Mouse (Mus musculus) forebrain, embryonic 14.5 days (tissue): ENCODE data around the gene Serpinf2. TPM values are rescaled to one million over a fixed set of nuclear protein-coding genes. Genes with fewer than 3 reads are reported as not detected.
"Not testable (repeated sequence)": the region's sequence is repeated elsewhere in the genome, so short reads cannot be mapped to it uniquely, and the experiment has no call there.

Experiments
- ATAC-seq: fragments of 200-750 bp; cut with Nextera tagmentation; 2 replicates; pipeline ENCODE4 v1.8.0; 2017; ENCODE audit warnings: mild to moderate bottlenecking, moderate library complexity
- DNase-seq: peaks from one replicate; pipeline ENCODE4 v3.0.0-alpha.2; 2015; ENCODE audit warnings: low spot score
- H3K27ac ChIP-seq: fragments of 300-500 bp; sonication (generic); 2 replicates; pipeline ENCODE4 v1.5.1; 2014; ENCODE audit warnings: low read depth, mild to moderate bottlenecking, control low read depth, low read length, moderate library complexity
- H3K27me3 ChIP-seq: fragments of 300-500 bp; sonication (generic); replicated peaks from 2 replicates; pipeline ENCODE4 v1.6.1; 2014; ENCODE audit warnings: low read length, control low read depth, mixed read lengths; ENCODE audit not compliant: control insufficient read depth, insufficient read depth
- H3K36me3 ChIP-seq: fragments of 300-500 bp; sonication (generic); 2 replicates; pipeline ENCODE4 v1.6.1; 2014; ENCODE audit warnings: low read length, control low read depth; ENCODE audit not compliant: control insufficient read depth, insufficient read depth
- H3K4me1 ChIP-seq: fragments of 300-500 bp; sonication (generic); 2 replicates; pipeline ENCODE4 v1.6.1; 2014; ENCODE audit warnings: antibody characterized with exemption, low read length, control low read depth; ENCODE audit not compliant: control insufficient read depth, insufficient read depth
- H3K4me2 ChIP-seq: fragments of 300-500 bp; sonication (generic); 2 replicates; pipeline ENCODE4 v1.6.1; 2014; ENCODE audit warnings: mild to moderate bottlenecking, control low read depth, low read length
- H3K4me3 ChIP-seq: fragments of 300-500 bp; sonication (generic); 2 replicates; pipeline ENCODE4 v1.5.1; 2014; ENCODE audit warnings: low read depth, low read length, control low read depth
- H3K9ac ChIP-seq: fragments of 300-500 bp; sonication (generic); 2 replicates; pipeline ENCODE4 v1.6.1; 2014; ENCODE audit warnings: mild to moderate bottlenecking, low read length, control low read depth, moderate library complexity
- H3K9me3 ChIP-seq: fragments of 300-500 bp; sonication (generic); replicated peaks from 2 replicates; pipeline ENCODE4 v1.6.1; 2016; ENCODE audit warnings: low read length, control low read depth, mixed read lengths; ENCODE audit not compliant: control insufficient read depth
- WGBS: fragments of 180-500 bp; shearing (Covaris S2); extraction: QIAGEN DNeasy Blood & Tissue Kit; methylation state at CpG from one replicate; pipeline ENCODE4 v1.1.7; 2014; 5-methylcytosine and 5-hydroxymethylcytosine counted together
- microRNA counts: library from miRNA; unstranded; fragments of <30 nt; microRNA quantifications from one replicate; lab custom pipeline; 2016
- microRNA-seq: library from miRNA; unstranded; fragments of <30 nt; microRNA quantifications from one replicate; pipeline ENCODE4, GENCODE M21; 2016
- polyA plus RNA-seq: library from polyadenylated mRNA; unstranded; fragments of >200 nt; fragmentation: Nextera tagmentation; extraction: Ambion mirVana; gene quantifications from 2 replicates; pipeline ENCODE4 v1.2.1, GENCODE M21; 2014

Serpinf2 gene
- polyA plus RNA-seq, 1 experiment from 2014 or later: not detected

DNA sequence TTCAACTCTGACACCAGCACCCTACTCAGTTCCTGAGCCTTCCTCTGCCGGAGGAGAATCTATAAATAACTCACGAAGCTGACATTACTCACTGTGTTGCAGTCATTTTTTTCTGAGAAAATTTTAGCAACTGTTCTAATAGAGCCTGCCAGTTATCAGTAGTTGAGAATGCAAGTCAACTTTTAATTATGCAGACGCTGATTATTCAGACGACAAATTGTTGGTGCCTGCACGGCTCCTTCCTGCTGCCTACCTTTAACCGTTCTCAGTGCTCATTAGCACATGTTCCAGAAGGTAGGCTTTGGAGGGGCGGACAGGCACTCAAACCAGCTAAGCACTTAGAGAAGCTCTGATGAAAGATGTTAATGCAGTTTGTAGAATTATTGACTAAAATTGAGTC, 41.9 kb downstream of the Serpinf2 start:
- WGBS: 59% methylated on average over 7 of the region's 7 CpGs
- no peak overlapping the region for H3K9ac ChIP-seq
- no peaks in the 10 kb centered on the region for H3K9me3 ChIP-seq
- H3K4me2 ChIP-seq: no peak overlapping the region
- 0 out of 2 replicates have a peak overlapping the region, but pooled peaks have one; percentile 27 for H3K27ac ChIP-seq
- H3K4me1 ChIP-seq: no peaks in the 10 kb centered on the region
- DNase-seq: peak; percentile 15
- H3K4me3 ChIP-seq: no peak overlapping the region
- ATAC-seq: no peak
- peaks cover 2% of the 10 kb centered on the region; the same call in 1 of the 2 replicates for H3K36me3 ChIP-seq
- H3K27me3 ChIP-seq: no peaks in the 10 kb centered on the region

DNA sequence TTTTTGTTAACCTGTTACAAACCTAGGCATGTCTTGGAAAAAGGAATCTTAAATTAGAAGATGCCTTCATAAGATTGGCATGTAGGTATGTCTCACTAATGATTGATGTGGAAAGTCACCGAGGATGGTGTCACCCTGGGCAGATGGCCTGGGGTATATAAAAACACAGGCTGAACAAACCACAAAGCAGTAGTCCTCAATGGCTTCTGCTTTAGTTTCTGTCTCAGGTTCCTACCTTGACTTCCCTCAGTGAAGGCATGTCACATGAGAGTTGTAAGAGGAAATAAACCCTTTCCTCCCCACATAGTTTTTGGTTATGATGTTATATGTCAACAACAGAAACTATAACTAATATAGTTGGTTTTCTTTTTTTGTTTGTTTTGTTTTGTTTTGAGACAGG, 43.8 kb downstream of the Serpinf2 start:
- 88% methylated on average over 1 of the region's 1 CpGs for WGBS
- Histone ChIP-seq H3K36me3 (peaks cover 2% of the 10 kb centered on the region; the same call in 1 of the 2 replicates), H3K4me2 (no peak overlapping the region), H3K9me3 (no peaks in the 10 kb centered on the region), H3K27ac (no peak overlapping the region), H3K9ac (no peak overlapping the region), H3K27me3 (no peaks in the 10 kb centered on the region), H3K4me3 (no peak overlapping the region), H3K4me1 (no peaks in the 10 kb centered on the region)
- ATAC-seq (no peak), DNase-seq (no peak)

DNA sequence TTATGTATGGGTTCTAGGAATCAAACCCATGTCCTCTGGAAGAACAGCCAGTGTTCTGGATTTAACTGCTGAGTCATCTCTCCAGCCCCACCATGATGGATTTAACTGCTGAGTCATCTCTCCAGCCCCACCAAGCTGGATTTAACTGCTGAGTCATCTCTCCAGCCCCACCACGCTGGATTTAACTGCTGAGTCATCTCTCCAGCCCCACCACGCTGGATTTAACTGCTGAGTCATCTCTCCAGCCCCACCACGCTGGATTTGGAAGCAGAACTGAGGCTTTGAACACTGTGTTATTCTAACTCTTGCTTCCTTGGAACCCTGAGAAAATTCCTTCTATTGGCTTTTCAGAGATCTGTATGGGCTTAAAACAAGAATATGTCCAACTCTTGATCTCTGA, 55.9 kb downstream of the Serpinf2 start:
- H3K9ac ChIP-seq, H3K36me3 ChIP-seq, H3K4me3 ChIP-seq, H3K9me3 ChIP-seq, H3K27ac ChIP-seq, H3K4me1 ChIP-seq, H3K4me2 ChIP-seq, ATAC-seq, H3K27me3 ChIP-seq, DNase-seq: not testable (repeated sequence)
- WGBS: 67% methylated on average over 3 of the region's 3 CpGs

MicroRNAs within 50 kb of the gene (microRNA counts, 519-probe panel; counts per million panel counts)
- 5,108 counts per million, percentile 79 among the panel's probes with 10 or more counts for microRNA mmu-miR-22 (lab: Ali Mortazavi, UCI)

Small RNA genes within 50 kb of the gene (microRNA-seq; reads per million reads assigned to microRNA genes)
- 2,521 reads per million, percentile 87 among the genes with 10 or more reads in this experiment for gene Mir22

Other genes starting within 250 kb of the Serpinf2 start
- gene Dph1, start 248.3 kb downstream of the Serpinf2 start, polyA plus RNA-seq: 15.9 and 17.6 TPM in 2 replicates
- 5.0 and 7.4 TPM in 2 replicates for gene Rtn4rl1, start 245.8 kb downstream of the Serpinf2 start, polyA plus RNA-seq
- 64.5 and 74.2 TPM in 2 replicates for gene Rpa1, start 91.3 kb downstream of the Serpinf2 start, polyA plus RNA-seq
- gene Smyd4, start 91.2 kb downstream of the Serpinf2 start, polyA plus RNA-seq: 10.7 and 12.1 TPM in 2 replicates
- gene Serpinf1, start 16.9 kb downstream of the Serpinf2 start, polyA plus RNA-seq: 23.6 and 35.0 TPM in 2 replicates
- 4.9 and 6.9 TPM in 2 replicates for gene Wdr81, start 15.1 kb upstream of the Serpinf2 start, polyA plus RNA-seq
- 0.94 and 1.3 TPM in 2 replicates for gene Tlcd2, start 22.1 kb upstream of the Serpinf2 start, polyA plus RNA-seq
- gene Prpf8, start 47.2 kb upstream of the Serpinf2 start, polyA plus RNA-seq: 67.0 and 73.1 TPM in 2 replicates
- 0.77 and 0.86 TPM in 2 replicates for gene Rilp, start 70.5 kb upstream of the Serpinf2 start, polyA plus RNA-seq
- gene Scarf1, start 73.9 kb upstream of the Serpinf2 start, polyA plus RNA-seq: 2.7 and 3.4 TPM in 2 replicates
- 6.5 and 9.1 TPM in 2 replicates for gene Slc43a2, start 92.1 kb upstream of the Serpinf2 start, polyA plus RNA-seq
- gene Pitpna, start 148.5 kb upstream of the Serpinf2 start, polyA plus RNA-seq: 94.2 and 101 TPM in 2 replicates
- gene Inpp5k, start 191.4 kb upstream of the Serpinf2 start, polyA plus RNA-seq: 53.9 and 55.5 TPM in 2 replicates
- gene Myo1c, start 210.9 kb upstream of the Serpinf2 start, polyA plus RNA-seq: 5.7 and 6.6 TPM in 2 replicates
- gene Crk, start 239.7 kb upstream of the Serpinf2 start, polyA plus RNA-seq: 105 and 109 TPM in 2 replicates